Mouse (Mus musculus): ENCODE data around the gene Ism2. TPM values are rescaled to one million over a fixed set of nuclear protein-coding genes. Genes with fewer than 3 reads are reported as not detected.

The Ism2 gene
- 0.33 and 0.74 TPM in 2 replicates for polyA plus RNA-seq (2016; fragmentation: Nextera tagmentation; extraction: Ambion mirVana)

- under 1% methylated on average over 82 of the region's 86 CpGs for WGBS (ENCODE audit: insufficient replicate concordance)
- Histone ChIP-seq H3K27ac (no peak within 1 kb of the TSS), H3K4me3 (peak within 1 kb of the TSS; percentile 66)
These were observed at the start of gene Ism2 for GRCm38 (mm10) chr12:87299657-87300440. Gene Ism2 (minus strand): TSS chr12:87299705.

GRCm38 (mm10) chr12:87348029-87348428, 48.5 kb upstream of the Ism2 start:
- WGBS (ENCODE audit: insufficient replicate concordance), result 69% methylated on average over 2 of the region's 2 CpGs
- H3K9me3 ChIP-seq (replicated peaks), result no peaks in the 10 kb centered on the region
- H3K4me2 ChIP-seq, result no peak overlapping the region
- H3K4me1 ChIP-seq, result no peaks in the 10 kb centered on the region; the same call in 1 of the 2 replicates
- ATAC-seq, result no peak
- H3K27me3 ChIP-seq (replicated peaks), result no peaks in the 10 kb centered on the region
- no peak overlapping the region for H3K27ac ChIP-seq
- no peak overlapping the region for H3K4me3 ChIP-seq
- H3K9ac ChIP-seq, result no peak overlapping the region
- H3K36me3 ChIP-seq, result peaks cover 29% of the 10 kb centered on the region

More at GRCm38 (mm10) chr12:87299657-87300440, at the start of gene Ism2:
- Histone ChIP-seq H3K27me3 (replicated peaks) (peaks cover 42% of the 10 kb centered on the region), H3K9me3 (replicated peaks) (no peaks in the 10 kb centered on the region), H3K4me1 (peaks cover 15% of the 10 kb centered on the region), H3K36me3 (no peaks in the 10 kb centered on the region), H3K9ac (peak within 1 kb of the TSS; percentile 65), H3K4me2 (peak within 1 kb of the TSS; percentile 94)
- peak; percentile 65 for ATAC-seq

GRCm38 (mm10) chr12:87347511-87347910, 48.0 kb upstream of the Ism2 start:
- 77% methylated on average over 2 of the region's 2 CpGs for WGBS (ENCODE audit: insufficient replicate concordance)
- Histone ChIP-seq H3K36me3 (peaks cover 29% of the 10 kb centered on the region), H3K9ac (no peak overlapping the region), H3K9me3 (replicated peaks) (no peaks in the 10 kb centered on the region), H3K4me3 (no peak overlapping the region), H3K4me1 (no peaks in the 10 kb centered on the region; the same call in 1 of the 2 replicates), H3K4me2 (no peak overlapping the region), H3K27me3 (replicated peaks) (no peaks in the 10 kb centered on the region), H3K27ac (no peak overlapping the region)
- no peak for ATAC-seq

- no peak for ATAC-seq
- no peaks in the 10 kb centered on the region for H3K9me3 ChIP-seq (replicated peaks)
- H3K9ac ChIP-seq, result no peak overlapping the region
- H3K4me1 ChIP-seq, result no peaks in the 10 kb centered on the region; the same call in 1 of the 2 replicates
- H3K4me3 ChIP-seq, result no peak overlapping the region
- no peak overlapping the region for H3K27ac ChIP-seq
- peaks cover 46% of the 10 kb centered on the region for H3K36me3 ChIP-seq
- no peaks in the 10 kb centered on the region for H3K27me3 ChIP-seq (replicated peaks)
- no peak overlapping the region for H3K4me2 ChIP-seq
These were observed 43.6 kb upstream of the Ism2 start for GRCm38 (mm10) chr12:87343084-87343605.

GRCm38 (mm10) chr12:87338082-87338481, 38.6 kb upstream of the Ism2 start:
- Histone ChIP-seq H3K4me1 (no peaks in the 10 kb centered on the region), H3K9me3 (replicated peaks) (no peaks in the 10 kb centered on the region), H3K36me3 (peaks cover 25% of the 10 kb centered on the region), H3K27ac (no peak overlapping the region), H3K9ac (no peak overlapping the region), H3K27me3 (replicated peaks) (no peaks in the 10 kb centered on the region), H3K4me3 (no peak overlapping the region), H3K4me2 (no peak overlapping the region)
- no peak for ATAC-seq
- 71% methylated on average over 4 of the region's 4 CpGs for WGBS (ENCODE audit: insufficient replicate concordance)

- H3K27ac ChIP-seq, result no peak overlapping the region
These were observed 35.4 kb upstream of the Ism2 start for GRCm38 (mm10) chr12:87334886-87335285.

GRCm38 (mm10) chr12:87333794-87334193, 34.3 kb upstream of the Ism2 start:
- H3K4me3 ChIP-seq, result no peak overlapping the region
- H3K36me3 ChIP-seq, result peaks cover 18% of the 10 kb centered on the region; the same call in 1 of the 2 replicates
- no peak overlapping the region for H3K4me2 ChIP-seq
- no peak overlapping the region for H3K9ac ChIP-seq
- no peak for ATAC-seq
- H3K4me1 ChIP-seq, result peaks cover 15% of the 10 kb centered on the region
- H3K27me3 ChIP-seq (replicated peaks), result no peaks in the 10 kb centered on the region
- H3K27ac ChIP-seq, result no peak overlapping the region
- H3K9me3 ChIP-seq (replicated peaks), result no peaks in the 10 kb centered on the region

More at GRCm38 (mm10) chr12:87334886-87335285, 35.4 kb upstream of the Ism2 start:
- H3K9me3 ChIP-seq (replicated peaks), result no peaks in the 10 kb centered on the region
- peaks cover 13% of the 10 kb centered on the region for H3K4me1 ChIP-seq
- no peak overlapping the region for H3K9ac ChIP-seq
- H3K4me3 ChIP-seq, result no peak overlapping the region
- ATAC-seq, result no peak
- WGBS (ENCODE audit: insufficient replicate concordance), result 35% methylated on average over 2 of the region's 2 CpGs
- H3K36me3 ChIP-seq, result peaks cover 18% of the 10 kb centered on the region; the same call in 1 of the 2 replicates
- H3K4me2 ChIP-seq, result no peak overlapping the region
- H3K27me3 ChIP-seq (replicated peaks), result no peaks in the 10 kb centered on the region

GRCm38 (mm10) chr12:87332511-87332910, 33.0 kb upstream of the Ism2 start:
- Histone ChIP-seq H3K9ac (no peak overlapping the region), H3K27me3 (replicated peaks) (no peaks in the 10 kb centered on the region), H3K36me3 (peaks cover 18% of the 10 kb centered on the region; the same call in 1 of the 2 replicates), H3K4me1 (peaks cover 22% of the 10 kb centered on the region), H3K4me3 (no peak overlapping the region), H3K27ac (no peak overlapping the region), H3K4me2 (no peak overlapping the region), H3K9me3 (replicated peaks) (no peaks in the 10 kb centered on the region)
- WGBS (ENCODE audit: insufficient replicate concordance), result 74% methylated on average over 4 of the region's 4 CpGs
- ATAC-seq, result no peak

GRCm38 (mm10) chr12:87331908-87332307, 32.4 kb upstream of the Ism2 start:
- Histone ChIP-seq H3K4me1 (peaks cover 25% of the 10 kb centered on the region), H3K4me2 (no peak overlapping the region), H3K4me3 (no peak overlapping the region), H3K9ac (no peak overlapping the region), H3K9me3 (replicated peaks) (no peaks in the 10 kb centered on the region), H3K27me3 (replicated peaks) (no peaks in the 10 kb centered on the region), H3K27ac (no peak overlapping the region), H3K36me3 (peaks cover 18% of the 10 kb centered on the region; the same call in 1 of the 2 replicates)
- WGBS (ENCODE audit: insufficient replicate concordance), result 31% methylated on average over 5 of the region's 5 CpGs
- ATAC-seq, result no peak

GRCm38 (mm10) chr12:87331053-87331456, 31.6 kb upstream of the Ism2 start:
- WGBS (ENCODE audit: insufficient replicate concordance), result 56% methylated on average over 6 of the region's 6 CpGs
- no peak overlapping the region for H3K9ac ChIP-seq
- no peak for ATAC-seq

GRCm38 (mm10) chr12:87330213-87330612, 30.7 kb upstream of the Ism2 start:
- ATAC-seq, result no peak
- Histone ChIP-seq H3K9ac (no peak overlapping the region), H3K36me3 (peaks cover 18% of the 10 kb centered on the region; the same call in 1 of the 2 replicates), H3K4me2 (no peak overlapping the region), H3K27ac (no peak overlapping the region), H3K27me3 (replicated peaks) (no peaks in the 10 kb centered on the region), H3K4me3 (no peak overlapping the region), H3K9me3 (replicated peaks) (no peaks in the 10 kb centered on the region), H3K4me1 (peaks cover 27% of the 10 kb centered on the region)
- 27% methylated on average over 2 of the region's 2 CpGs for WGBS (ENCODE audit: insufficient replicate concordance)

More at GRCm38 (mm10) chr12:87331053-87331456, 31.6 kb upstream of the Ism2 start:
- H3K4me3 ChIP-seq, result no peak overlapping the region
- H3K9me3 ChIP-seq (replicated peaks), result no peaks in the 10 kb centered on the region
- H3K4me2 ChIP-seq, result no peak overlapping the region
- peaks cover 18% of the 10 kb centered on the region; the same call in 1 of the 2 replicates for H3K36me3 ChIP-seq
- H3K4me1 ChIP-seq, result peaks cover 27% of the 10 kb centered on the region
- H3K27me3 ChIP-seq (replicated peaks), result no peaks in the 10 kb centered on the region
- H3K27ac ChIP-seq, result no peak overlapping the region

- H3K9me3 ChIP-seq (replicated peaks), result no peaks in the 10 kb centered on the region
- no peak for ATAC-seq
These were observed 28.5 kb upstream of the Ism2 start for GRCm38 (mm10) chr12:87328025-87328424.

More at GRCm38 (mm10) chr12:87328025-87328424, 28.5 kb upstream of the Ism2 start:
- Histone ChIP-seq H3K9ac (no peak overlapping the region), H3K4me3 (no peak overlapping the region), H3K27ac (no peak overlapping the region), H3K4me1 (peaks cover 27% of the 10 kb centered on the region), H3K36me3 (peaks cover 22% of the 10 kb centered on the region; the same call in 1 of the 2 replicates), H3K27me3 (replicated peaks) (no peaks in the 10 kb centered on the region), H3K4me2 (no peak overlapping the region)
- 26% methylated on average over 4 of the region's 4 CpGs for WGBS (ENCODE audit: insufficient replicate concordance)
